Mouse (Mus musculus): ENCODE data around the gene Usp12. TPM values are rescaled to one million over a fixed set of nuclear protein-coding genes. Genes with fewer than 3 reads are reported as not detected.
"Not testable (repeated sequence)": the region's sequence is repeated elsewhere in the genome, so short reads cannot be mapped to it uniquely, and the experiment has no call there.

Gene Usp12
- polyA plus RNA-seq, 1 experiment from 2014 or later: 14.7 TPM

DNA sequence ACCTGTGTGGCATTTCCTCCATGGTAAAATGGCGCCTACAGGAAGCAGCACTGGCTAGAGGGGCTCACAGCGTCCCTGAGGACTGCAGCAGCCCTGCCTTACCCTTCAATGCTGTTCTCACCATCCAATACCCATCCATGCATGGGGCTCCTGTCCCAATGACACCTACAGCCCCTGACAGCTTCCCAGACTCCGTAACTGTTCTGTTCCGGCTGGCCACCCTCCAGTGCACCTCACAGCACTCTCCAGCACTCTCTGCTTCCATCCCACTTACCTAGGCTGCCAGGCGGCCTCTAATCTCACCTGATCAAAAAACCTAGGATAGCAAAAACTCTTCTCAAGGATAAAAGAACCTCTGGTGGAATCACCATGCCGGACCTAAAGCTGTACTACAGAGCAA is 35.6 kb downstream of the Usp12 start:
- Histone ChIP-seq H3K27ac (replicated peaks) (no peak overlapping the region), H3K9me3 (no peaks in the 10 kb centered on the region), H3K4me3 (no peak overlapping the region), H3K4me1 (0 out of 2 replicates have a peak, but pooled peaks cover 3% of the 10 kb centered on the region), H3K27me3 (replicated peaks; ENCODE audit: low read depth, poor library complexity, severe bottlenecking) (no peaks in the 10 kb centered on the region), H3K36me3 (replicated peaks) (peaks cover 63% of the 10 kb centered on the region)
- 82% methylated on average over 6 of the region's 6 CpGs for WGBS
- DNase-seq (ENCODE audit: low spot score): no peak

DNA sequence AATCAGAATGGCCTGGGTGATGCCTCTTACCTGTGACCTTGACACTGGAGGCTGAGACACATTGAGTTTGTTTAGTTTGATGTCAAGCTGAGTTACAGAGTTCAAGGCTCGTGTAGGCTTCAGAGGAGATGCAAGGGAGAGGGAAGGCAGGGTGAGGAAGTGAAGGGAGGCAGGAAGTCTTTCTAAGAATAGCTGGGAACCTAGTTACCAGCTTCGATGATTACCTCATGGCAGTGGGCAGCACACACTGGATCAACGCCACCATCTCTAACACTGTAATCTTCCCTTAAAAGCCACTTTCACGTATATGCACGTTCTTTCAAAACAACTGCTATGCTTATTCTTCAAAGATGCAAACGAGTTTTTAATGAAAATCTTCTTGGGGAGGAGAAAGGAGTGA is 36.9 kb downstream of the Usp12 start:
- H3K36me3 ChIP-seq (replicated peaks): peaks cover 65% of the 10 kb centered on the region
- no peak for DNase-seq (ENCODE audit: low spot score)
- H3K9me3 ChIP-seq: no peaks in the 10 kb centered on the region
- WGBS: 88% methylated on average over 6 of the region's 6 CpGs
- 0 out of 2 replicates have a peak, but pooled peaks cover 3% of the 10 kb centered on the region for H3K4me1 ChIP-seq
- no peak overlapping the region for H3K4me3 ChIP-seq
- no peak overlapping the region for H3K27ac ChIP-seq (replicated peaks)
- H3K27me3 ChIP-seq (replicated peaks; ENCODE audit: low read depth, poor library complexity, severe bottlenecking): no peaks in the 10 kb centered on the region

DNA sequence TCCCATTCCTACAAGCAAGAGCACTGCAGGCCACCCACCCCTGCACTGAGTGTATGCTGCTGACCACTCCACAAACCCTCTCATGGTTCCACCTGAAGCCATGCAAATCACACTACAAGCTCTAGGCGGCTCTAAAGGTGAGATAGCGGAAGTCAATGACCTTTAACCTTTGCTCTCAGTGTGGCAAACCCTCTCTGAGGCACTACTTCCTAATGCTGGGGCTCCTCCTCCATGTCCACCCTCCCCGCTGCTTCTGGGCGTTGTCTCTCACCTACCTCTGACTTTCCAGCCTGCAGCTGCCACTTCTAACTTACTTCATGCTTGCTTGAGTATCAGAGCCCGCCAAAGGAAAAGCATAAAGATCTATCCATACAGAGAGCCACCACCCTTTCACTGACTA is 37.5 kb downstream of the Usp12 start:
- no peak for DNase-seq (ENCODE audit: low spot score)
- Histone ChIP-seq H3K27me3 (replicated peaks; ENCODE audit: low read depth, poor library complexity, severe bottlenecking) (no peaks in the 10 kb centered on the region), H3K36me3 (replicated peaks) (peaks cover 65% of the 10 kb centered on the region), H3K27ac (replicated peaks) (no peak overlapping the region), H3K9me3 (no peaks in the 10 kb centered on the region), H3K4me3 (no peak overlapping the region), H3K4me1 (0 out of 2 replicates have a peak, but pooled peaks cover 3% of the 10 kb centered on the region)
- WGBS: 82% methylated on average over 5 of the region's 5 CpGs

DNA sequence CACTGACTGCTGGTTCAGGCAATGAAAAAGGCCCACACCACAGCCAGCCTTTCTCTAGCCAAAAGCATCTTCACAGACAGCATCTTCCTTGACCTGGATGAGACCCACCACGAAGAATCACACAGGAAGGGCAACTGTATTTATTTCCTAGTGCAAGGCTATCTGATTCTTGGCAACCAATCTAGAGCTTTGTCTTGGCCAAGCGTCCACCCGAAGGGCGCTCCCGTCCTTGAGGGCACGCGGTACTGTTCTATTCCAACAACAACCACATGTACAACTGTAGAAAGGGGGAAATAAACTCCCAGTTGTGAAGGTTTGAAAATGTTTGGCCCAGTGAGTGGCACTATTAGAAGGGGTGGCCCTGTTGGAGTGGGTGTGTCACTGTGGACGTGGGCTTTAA is 41.6 kb downstream of the Usp12 start:
- DNase-seq (ENCODE audit: low spot score): no peak
- WGBS: 95% methylated on average over 8 of the region's 8 CpGs

DNA sequence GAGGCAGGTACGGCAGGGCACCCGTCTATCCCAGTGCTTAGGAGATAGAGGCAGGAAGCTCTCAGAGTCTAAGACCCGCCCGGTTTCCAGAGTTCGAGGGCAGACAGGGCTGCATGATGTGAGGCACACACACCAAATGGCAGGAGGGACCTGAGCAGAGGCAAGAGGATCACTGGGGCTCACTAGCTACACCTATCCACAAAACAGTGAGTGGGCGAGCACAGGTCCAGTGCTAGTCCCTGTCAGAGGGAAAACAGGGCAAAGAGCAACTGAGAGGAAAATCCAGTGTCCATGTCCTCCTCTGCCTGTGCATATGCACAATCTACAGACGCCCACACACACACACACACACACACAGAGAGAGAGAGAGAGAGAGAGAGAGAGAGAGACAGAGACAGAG is 43.8 kb downstream of the Usp12 start:
- Histone ChIP-seq H3K9me3 (no peaks in the 10 kb centered on the region), H3K36me3 (replicated peaks) (peaks cover 73% of the 10 kb centered on the region), H3K27me3 (replicated peaks; ENCODE audit: low read depth, poor library complexity, severe bottlenecking) (no peaks in the 10 kb centered on the region), H3K27ac (replicated peaks) (no peak overlapping the region), H3K4me1 (no peaks in the 10 kb centered on the region), H3K4me3 (no peak overlapping the region)
- 86% methylated on average over 7 of the region's 7 CpGs for WGBS
- DNase-seq (ENCODE audit: low spot score): no peak

More for the DNA sequence above, 41.6 kb downstream of the Usp12 start:
- Histone ChIP-seq H3K36me3 (replicated peaks) (peaks cover 80% of the 10 kb centered on the region), H3K4me3 (no peak overlapping the region), H3K27me3 (replicated peaks; ENCODE audit: low read depth, poor library complexity, severe bottlenecking) (no peaks in the 10 kb centered on the region), H3K4me1 (0 out of 2 replicates have a peak, but pooled peaks cover 3% of the 10 kb centered on the region), H3K27ac (replicated peaks) (no peak overlapping the region), H3K9me3 (no peaks in the 10 kb centered on the region)

DNA sequence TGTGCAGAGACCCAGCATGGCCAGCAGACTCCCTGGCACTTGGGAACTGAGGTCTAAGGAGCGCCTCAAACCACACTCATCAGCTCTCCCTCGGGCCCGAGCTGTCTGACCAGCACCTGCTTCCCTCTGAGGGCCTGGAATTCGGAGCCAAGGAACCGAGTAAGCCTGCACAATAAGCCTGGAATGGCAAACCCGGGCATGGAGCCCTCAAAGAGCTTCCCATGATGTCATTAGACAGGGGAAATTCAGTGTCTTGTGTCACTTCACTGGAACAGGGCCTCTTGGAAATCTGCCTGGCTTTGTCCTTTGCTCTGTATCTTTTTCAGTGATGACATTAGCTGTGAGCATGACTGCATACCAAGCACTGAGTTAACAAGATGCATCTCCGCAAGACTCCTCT is 44.5 kb downstream of the Usp12 start:
- Histone ChIP-seq H3K36me3 (replicated peaks) (peaks cover 68% of the 10 kb centered on the region), H3K27me3 (replicated peaks; ENCODE audit: low read depth, poor library complexity, severe bottlenecking) (no peaks in the 10 kb centered on the region), H3K4me3 (no peak overlapping the region), H3K4me1 (no peaks in the 10 kb centered on the region), H3K9me3 (no peaks in the 10 kb centered on the region), H3K27ac (replicated peaks) (no peak overlapping the region)
- DNase-seq (ENCODE audit: low spot score): no peak
- WGBS: 91% methylated on average over 7 of the region's 7 CpGs

GRCm38 (mm10) chr5:146749857-146750256 is 44.9 kb downstream of the Usp12 start:
- Histone ChIP-seq H3K36me3 (replicated peaks) (peaks cover 66% of the 10 kb centered on the region), H3K4me1 (no peaks in the 10 kb centered on the region), H3K9me3 (no peaks in the 10 kb centered on the region), H3K27me3 (replicated peaks; ENCODE audit: low read depth, poor library complexity, severe bottlenecking) (no peaks in the 10 kb centered on the region), H3K27ac (replicated peaks) (no peak overlapping the region), H3K4me3 (no peak overlapping the region)
- DNase-seq (ENCODE audit: low spot score): no peak
- WGBS: 91% methylated on average over 5 of the region's 5 CpGs

DNA sequence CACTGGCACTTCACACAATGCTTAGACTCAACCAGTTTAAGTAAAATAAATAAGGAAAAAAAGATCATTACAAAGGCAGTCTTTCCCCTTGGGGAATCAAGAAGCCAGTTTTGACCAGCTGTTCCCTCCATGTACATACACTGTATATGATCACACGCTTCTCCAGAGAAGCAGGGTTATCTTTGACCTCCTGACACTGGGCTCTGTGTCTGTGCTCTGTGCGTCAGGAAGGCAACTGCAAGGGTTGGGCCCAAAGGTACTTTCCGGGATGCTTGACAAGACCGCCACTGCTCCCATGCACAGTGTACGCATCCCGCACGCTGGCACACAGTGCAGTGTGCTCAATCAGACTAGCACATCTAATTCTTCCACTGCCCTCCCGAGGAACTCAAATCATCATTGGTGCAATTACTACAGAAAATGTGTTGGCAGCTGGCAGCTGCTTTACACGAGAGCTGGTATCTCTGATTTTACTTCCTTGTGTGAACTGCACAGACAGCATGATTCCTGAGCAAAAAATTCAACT is 57.8 kb downstream of the Usp12 start:
- H3K27ac ChIP-seq (replicated peaks): no peak overlapping the region
- H3K27me3 ChIP-seq (replicated peaks; ENCODE audit: low read depth, poor library complexity, severe bottlenecking): no peaks in the 10 kb centered on the region
- no peaks in the 10 kb centered on the region for H3K9me3 ChIP-seq
- peaks cover 77% of the 10 kb centered on the region for H3K36me3 ChIP-seq (replicated peaks)
- 94% methylated on average over 9 of the region's 9 CpGs for WGBS
- no peak overlapping the region for H3K4me3 ChIP-seq
- no peaks in the 10 kb centered on the region for H3K4me1 ChIP-seq
- no peak for DNase-seq (ENCODE audit: low spot score)

DNA sequence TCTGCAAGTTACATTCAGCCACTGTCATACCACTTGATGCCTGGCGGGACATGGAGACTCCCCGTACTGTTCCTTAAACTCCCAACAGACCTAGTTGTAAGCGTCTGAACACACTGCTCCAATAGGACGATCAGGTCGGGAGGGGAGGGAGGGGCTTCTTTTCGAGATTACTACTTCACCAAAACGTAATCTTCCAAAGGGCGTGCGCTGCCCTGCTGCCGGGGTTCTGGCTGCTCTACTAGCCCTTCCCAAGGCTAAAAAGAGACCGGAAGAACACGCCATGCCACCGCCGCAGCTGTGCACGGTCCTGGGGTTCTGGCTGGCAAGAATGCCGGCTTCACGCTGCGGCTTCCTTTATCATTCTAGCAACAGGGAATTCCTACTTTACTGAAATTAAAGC is 58.5 kb downstream of the Usp12 start:
- Histone ChIP-seq H3K4me3 (no peak overlapping the region), H3K36me3 (replicated peaks) (peaks cover 75% of the 10 kb centered on the region), H3K27ac (replicated peaks) (no peak overlapping the region), H3K27me3 (replicated peaks; ENCODE audit: low read depth, poor library complexity, severe bottlenecking) (no peaks in the 10 kb centered on the region), H3K9me3 (no peaks in the 10 kb centered on the region), H3K4me1 (no peaks in the 10 kb centered on the region)
- 84% methylated on average over 18 of the region's 18 CpGs for WGBS
- DNase-seq (ENCODE audit: low spot score): no peak

DNA sequence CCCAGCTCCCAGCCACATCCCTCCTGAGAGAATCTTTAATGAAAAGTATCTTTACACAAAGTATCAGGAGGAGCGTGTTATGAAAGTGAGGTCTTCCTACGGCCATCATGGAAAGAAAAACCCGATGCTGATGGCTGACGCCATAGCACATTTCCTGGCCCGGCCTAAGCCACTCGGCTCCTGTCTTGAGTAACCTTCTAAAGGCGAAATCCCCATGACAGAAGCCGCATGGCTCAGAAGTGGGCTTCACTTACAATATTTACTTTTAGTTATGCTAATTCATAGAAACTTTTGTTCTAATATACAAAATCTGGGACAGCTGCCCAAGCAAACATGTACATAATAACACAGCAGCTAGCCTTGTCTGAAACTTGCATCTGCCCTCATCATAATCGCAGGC is 59.8 kb downstream of the Usp12 start:
- not testable (repeated sequence) for H3K27me3 ChIP-seq (replicated peaks; ENCODE audit: low read depth, poor library complexity, severe bottlenecking); DNase-seq (ENCODE audit: low spot score); H3K9me3 ChIP-seq; H3K27ac ChIP-seq (replicated peaks); H3K4me1 ChIP-seq; H3K4me3 ChIP-seq
- peaks cover 62% of the 10 kb centered on the region for H3K36me3 ChIP-seq (replicated peaks)
- 100% methylated on average over 1 of the region's 9 CpGs for WGBS

DNA sequence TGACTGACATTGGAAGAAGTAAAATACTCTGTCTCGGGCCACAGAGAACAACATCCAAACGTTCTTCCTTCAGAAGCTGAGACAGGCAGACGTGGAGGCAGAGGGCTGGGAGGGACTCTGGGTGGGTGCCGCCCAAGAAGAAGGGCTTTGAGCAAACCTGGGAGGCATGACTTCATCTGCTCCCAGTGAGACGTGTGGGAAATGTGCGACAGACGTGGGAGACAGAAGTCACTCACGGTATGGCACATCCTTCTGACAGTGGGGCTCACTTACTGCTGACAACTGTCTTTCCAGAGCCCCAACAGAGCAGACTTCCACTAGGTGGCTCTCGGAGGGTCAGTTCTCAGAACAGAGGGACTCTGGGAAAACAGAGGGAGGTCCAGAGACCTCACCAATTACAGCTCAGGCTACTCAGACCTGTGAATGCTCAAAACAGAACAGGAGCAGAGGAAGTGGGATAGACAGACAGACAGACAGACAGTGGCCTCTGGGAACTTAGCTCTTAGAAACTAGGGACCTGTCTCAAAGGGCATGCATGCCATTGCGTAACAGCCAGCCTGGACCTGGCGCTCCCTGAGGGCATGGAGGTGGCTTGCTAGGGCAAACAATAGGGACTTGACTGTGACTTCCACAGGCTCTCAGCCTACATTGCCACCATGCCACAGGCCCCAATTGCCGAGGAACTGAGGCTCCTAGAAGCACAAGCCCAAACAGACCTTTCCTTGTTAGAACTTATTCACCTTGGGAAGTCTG is 60.7 kb downstream of the Usp12 start:
- peaks cover 52% of the 10 kb centered on the region for H3K36me3 ChIP-seq (replicated peaks)
- no peak overlapping the region for H3K27ac ChIP-seq (replicated peaks)
- 80% methylated on average over 12 of the region's 12 CpGs for WGBS
- DNase-seq (ENCODE audit: low spot score): no peak
- no peak overlapping the region for H3K4me3 ChIP-seq
- H3K4me1 ChIP-seq: no peaks in the 10 kb centered on the region
- no peaks in the 10 kb centered on the region for H3K27me3 ChIP-seq (replicated peaks; ENCODE audit: low read depth, poor library complexity, severe bottlenecking)
- no peaks in the 10 kb centered on the region for H3K9me3 ChIP-seq

DNA sequence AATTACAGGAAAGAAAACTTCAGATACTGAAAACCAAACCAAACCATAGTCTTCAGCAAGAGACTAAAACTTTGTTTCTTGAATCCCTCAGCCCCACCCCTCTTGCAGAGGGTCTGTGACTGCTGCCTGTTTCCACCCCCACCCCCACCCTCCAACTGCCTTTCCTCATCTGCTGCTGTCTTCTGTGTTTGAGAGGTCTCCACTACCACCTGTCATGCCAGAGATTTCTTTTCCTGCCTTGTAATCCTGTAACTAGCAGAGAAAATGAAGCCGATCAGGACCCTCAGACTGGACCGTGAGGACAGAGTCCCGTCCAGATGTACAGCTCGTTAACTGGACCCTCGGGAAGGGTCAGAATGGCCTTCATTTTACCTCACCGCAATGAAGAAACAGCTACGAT is 61.4 kb downstream of the Usp12 start:
- no peaks in the 10 kb centered on the region for H3K27me3 ChIP-seq (replicated peaks; ENCODE audit: low read depth, poor library complexity, severe bottlenecking)
- no peak overlapping the region for H3K4me3 ChIP-seq
- no peaks in the 10 kb centered on the region for H3K4me1 ChIP-seq
- WGBS: 85% methylated on average over 7 of the region's 7 CpGs
- peaks cover 46% of the 10 kb centered on the region for H3K36me3 ChIP-seq (replicated peaks)
- no peak for DNase-seq (ENCODE audit: low spot score)
- H3K27ac ChIP-seq (replicated peaks): no peak overlapping the region
- no peaks in the 10 kb centered on the region for H3K9me3 ChIP-seq

GRCm38 (mm10) chr5:146727006-146727405 is 67.8 kb downstream of the Usp12 start:
- no peak for DNase-seq (ENCODE audit: low spot score)
- Histone ChIP-seq H3K4me1 (peaks cover 2% of the 10 kb centered on the region; the same call in 1 of the 2 replicates), H3K36me3 (replicated peaks) (no peaks in the 10 kb centered on the region), H3K4me3 (no peak overlapping the region), H3K27me3 (replicated peaks; ENCODE audit: low read depth, poor library complexity, severe bottlenecking) (no peaks in the 10 kb centered on the region), H3K9me3 (no peaks in the 10 kb centered on the region), H3K27ac (replicated peaks) (no peak overlapping the region)
- WGBS: 83% methylated on average over 4 of the region's 4 CpGs
